Mouse (Mus musculus) MEL (cell line): ENCODE data around the gene Psen2. TPM values are rescaled to one million over a fixed set of nuclear protein-coding genes. Genes with fewer than 3 reads are reported as not detected.

Experiments
- DNase-seq: peaks from one replicate; pipeline ENCODE4 v3.0.0; 2011; ENCODE audit warnings: low read depth, low spot score
- H3K27ac ChIP-seq: 2 replicates; pipeline ENCODE4 v1.5.1; 2012; ENCODE audit warnings: low read depth, mild to moderate bottlenecking, control low read depth, low read length, moderate library complexity; ENCODE audit not compliant: control insufficient read depth
- H3K27me3 ChIP-seq, 2 experiments: fragments of 150-350 bp in 1 of 2; sonication (generic) in 1 of 2; 2 replicates each; pipeline ENCODE4 v1.6.1; 2012; ENCODE audit warnings: low read length in 2 of 2, mild to moderate bottlenecking in 2 of 2, improper control_type of control experiment in 1 of 2, moderate library complexity in 1 of 2; ENCODE audit not compliant: insufficient read depth in 2 of 2, control insufficient read depth in 1 of 2
- H3K36me3 ChIP-seq, 2 experiments: 2 replicates each; pipeline ENCODE4 v1.6.1; 2012 to 2014; ENCODE audit warnings: low read length in 2 of 2, improper control_type of control experiment in 1 of 2, inconsistent platforms in 1 of 2, mild to moderate bottlenecking in 1 of 2; ENCODE audit not compliant: insufficient read depth in 2 of 2, control insufficient read depth in 1 of 2
- H3K4me1 ChIP-seq, 2 experiments: fragments of 150-350 bp in 1 of 2; sonication (generic) in 1 of 2; 2 replicates each; pipeline ENCODE4 v1.6.1; 2012; ENCODE audit warnings: low read length in 2 of 2, improper control_type of control experiment in 1 of 2, mild to moderate bottlenecking in 1 of 2; ENCODE audit not compliant: insufficient read depth in 2 of 2, control insufficient read depth in 1 of 2
- H3K4me3 ChIP-seq, 2 experiments: fragments of 150-350 bp in 1 of 2; sonication (generic) in 1 of 2; 2 replicates each; pipeline ENCODE4 v1.5.1; 2012; ENCODE audit warnings: low read depth in 2 of 2, low read length in 2 of 2, mild to moderate bottlenecking in 2 of 2, moderate library complexity in 2 of 2, control low read depth in 1 of 2, improper control_type of control experiment in 1 of 2; ENCODE audit not compliant: control insufficient read depth in 1 of 2, insufficient read depth in 1 of 2
- H3K79me2 ChIP-seq: 2 replicates; pipeline ENCODE4 v1.6.1; 2012; ENCODE audit warnings: mild to moderate bottlenecking, low read length, moderate library complexity; ENCODE audit not compliant: control insufficient read depth, poor library complexity, insufficient read depth
- H3K9ac ChIP-seq: 2 replicates; pipeline ENCODE4 v1.6.1; 2012; ENCODE audit warnings: low read depth, mild to moderate bottlenecking, control low read depth, low read length, moderate library complexity; ENCODE audit not compliant: control insufficient read depth, poor library complexity, severe bottlenecking
- H3K9me3 ChIP-seq: fragments of 150-350 bp; sonication (generic); replicated peaks from 2 replicates; pipeline ENCODE4 v1.6.1; 2012; ENCODE audit warnings: mild to moderate bottlenecking, low read length, improper control_type of control experiment, moderate library complexity; ENCODE audit not compliant: insufficient read depth
- BHLHE40 ChIP-seq: IDR thresholded peaks from 2 replicates; pipeline ENCODE4 v1.6.1; 2012; ENCODE audit warnings: low read depth, mild to moderate bottlenecking, inconsistent platforms, low read length, improper control_type of control experiment, borderline replicate concordance
- CHD2 ChIP-seq: IDR thresholded peaks from 2 replicates; pipeline ENCODE4 v1.6.1; 2011; ENCODE audit warnings: low read length, improper control_type of control experiment
- CTCF ChIP-seq, 3 experiments: IDR thresholded peaks in 2 of 3; conservative IDR thresholded peaks in 1 of 3; 2 replicates each; pipeline ENCODE4 v1.5.1; 2011 to 2012; ENCODE audit warnings: low read length in 3 of 3, low read depth in 2 of 3, mild to moderate bottlenecking in 2 of 3, improper control_type of control experiment in 1 of 3, inconsistent platforms in 1 of 3, mixed read lengths in 1 of 3, moderate library complexity in 1 of 3; ENCODE audit not compliant: control insufficient read depth in 1 of 3, insufficient read depth in 1 of 3, poor library complexity in 1 of 3, severe bottlenecking in 1 of 3
- ELF1 ChIP-seq: IDR thresholded peaks from 2 replicates; pipeline ENCODE4 v1.6.1; 2014; ENCODE audit warnings: low read depth, mild to moderate bottlenecking, inconsistent platforms, low read length, improper control_type of control experiment, moderate library complexity
- ETS1 ChIP-seq: IDR thresholded peaks from 2 replicates; pipeline ENCODE4 v1.6.1; 2012; ENCODE audit warnings: low read depth, mild to moderate bottlenecking, inconsistent platforms, low read length, improper control_type of control experiment, moderate library complexity
- GABPA ChIP-seq: IDR thresholded peaks from 2 replicates; pipeline ENCODE4 v1.6.1; 2012; ENCODE audit warnings: low read depth, mild to moderate bottlenecking, inconsistent platforms, low read length, improper control_type of control experiment, moderate library complexity
- JUND ChIP-seq: IDR thresholded peaks from 2 replicates; pipeline ENCODE4 v1.6.1; 2011; ENCODE audit warnings: low read depth, mild to moderate bottlenecking, improper control_type of control experiment, low read length
- MXI1 ChIP-seq: IDR thresholded peaks from 2 replicates; pipeline ENCODE4 v1.6.1; 2011; ENCODE audit warnings: mild to moderate bottlenecking, low read depth, low read length, improper control_type of control experiment
- MYC ChIP-seq: IDR thresholded peaks from 2 replicates; pipeline ENCODE4 v1.6.1; 2011; ENCODE audit warnings: low read depth, mild to moderate bottlenecking, low read length, improper control_type of control experiment, moderate library complexity
- NELFE ChIP-seq: IDR thresholded peaks from 2 replicates; pipeline ENCODE4 v1.6.1; 2011; ENCODE audit warnings: low read depth, low read length, improper control_type of control experiment
- POLR2A ChIP-seq, 2 experiments: IDR thresholded peaks; 2 replicates each; pipeline ENCODE4 v1.6.1; 2011 to 2012; ENCODE audit warnings: low read length in 2 of 2, mild to moderate bottlenecking in 2 of 2, control low read depth in 1 of 2, improper control_type of control experiment in 1 of 2, low read depth in 1 of 2, moderate library complexity in 1 of 2; ENCODE audit not compliant: control insufficient read depth in 1 of 2, insufficient read depth in 1 of 2, poor library complexity in 1 of 2
- RAD21 ChIP-seq: IDR thresholded peaks from 2 replicates; pipeline ENCODE4 v1.6.1; 2011; ENCODE audit warnings: mild to moderate bottlenecking, low read depth, low read length, improper control_type of control experiment
- RCOR1 ChIP-seq: IDR thresholded peaks from 2 replicates; pipeline ENCODE4 v1.6.1; 2012; ENCODE audit warnings: low read depth, mild to moderate bottlenecking, inconsistent platforms, low read length, improper control_type of control experiment
- SIN3A ChIP-seq: IDR thresholded peaks from 2 replicates; pipeline ENCODE4 v1.6.1; 2012; ENCODE audit warnings: low read length, improper control_type of control experiment, inconsistent platforms
- TAL1 ChIP-seq: IDR thresholded peaks from 2 replicates; pipeline ENCODE4 v1.6.1; 2012; ENCODE audit warnings: mild to moderate bottlenecking, inconsistent platforms, low read length, moderate library complexity, mixed read lengths
- TBP ChIP-seq: IDR thresholded peaks from 2 replicates; pipeline ENCODE4 v1.8.0; 2011; ENCODE audit warnings: low read depth, low read length, improper control_type of control experiment
- UBTF ChIP-seq: IDR thresholded peaks from 2 replicates; pipeline ENCODE4 v1.6.1; 2012; ENCODE audit warnings: low read depth, mild to moderate bottlenecking, inconsistent platforms, low read length, improper control_type of control experiment, moderate library complexity, borderline replicate concordance; ENCODE audit not compliant: insufficient read depth
- USF1 ChIP-seq: IDR thresholded peaks from 2 replicates; pipeline ENCODE4 v1.6.1; 2014; ENCODE audit warnings: low read depth, mild to moderate bottlenecking, inconsistent platforms, low read length, improper control_type of control experiment, moderate library complexity
- USF2 ChIP-seq, 2 experiments: IDR thresholded peaks; 2 replicates each; pipeline ENCODE4 v1.6.1; 2011 to 2012; ENCODE audit warnings: improper control_type of control experiment in 2 of 2, low read length in 2 of 2, borderline replicate concordance in 1 of 2, inconsistent platforms in 1 of 2, low read depth in 1 of 2, mild to moderate bottlenecking in 1 of 2; ENCODE audit not compliant: insufficient read depth in 1 of 2
- ZC3H11A ChIP-seq: IDR thresholded peaks from 2 replicates; pipeline ENCODE4 v1.6.1; 2012; ENCODE audit warnings: low read depth, mild to moderate bottlenecking, inconsistent platforms, low read length, improper control_type of control experiment
- ZKSCAN1 ChIP-seq: IDR thresholded peaks from 2 replicates; pipeline ENCODE4 v1.6.1; 2012; ENCODE audit warnings: low read depth, mild to moderate bottlenecking, inconsistent platforms, low read length, improper control_type of control experiment, moderate library complexity
- ZMIZ1 ChIP-seq: IDR thresholded peaks from 2 replicates; pipeline ENCODE4 v1.6.1; 2012; ENCODE audit warnings: low read depth, mild to moderate bottlenecking, inconsistent platforms, low read length, improper control_type of control experiment, moderate library complexity
- ZNF384 ChIP-seq: IDR thresholded peaks from 2 replicates; pipeline ENCODE4 v1.6.1; 2012; ENCODE audit warnings: low read depth, mild to moderate bottlenecking, inconsistent platforms, low read length, improper control_type of control experiment
- polyA plus RNA-seq, 2 experiments: library from polyadenylated mRNA; stranded (reverse) in 1 of 2; unstranded in 1 of 2; fragments of >175 nt in 1 of 2; fragments of >200 nt in 1 of 2; gene quantifications; 2 replicates each; pipeline versions ENCODE4 v1.2.1 to v1.2.4; 2012; ENCODE audit warnings: low replicate concordance in 2 of 2, low read depth in 1 of 2; ENCODE audit not compliant: insufficient read length in 2 of 2, insufficient read depth in 1 of 2, missing spikeins in 1 of 2
- total RNA-seq: library from RNA; depleted of rRNA; stranded (reverse); fragments of 300-350 nt; gene quantifications from 2 replicates; pipeline ENCODE4 v1.2.3, GENCODE M21; 2012

Psen2 gene
- total and polyA plus RNA-seq, 3 experiments: 35.0 to 39.2 TPM; not detected in 1

- TF ChIP-seq TBP (0 out of 2 replicates have a peak, but pooled peaks have one; percentile 32), ZMIZ1 (peak; percentile 63; the same call in 1 of the 2 replicates), CTCF (IDR thresholded peaks at IDR 0.05 in 2 of 3, conservative IDR thresholded peaks at IDR 0.05 in 1 of 3; ENCODE audit: control insufficient read depth in 1 of 3, insufficient read depth in 1 of 3, low read depth in 2 of 3, low read length in 3 of 3, poor library complexity in 1 of 3, severe bottlenecking in 1 of 3) (no peak), ZC3H11A (no peak), NELFE (peak; percentile 64; the same call in 1 of the 2 replicates), USF1 (0 out of 2 replicates have a peak, but pooled peaks have one; percentile 7)
Measured at GRCm38 (mm10) chr1:180279648-180280047, 16.4 kb upstream of the Psen2 start (continued).

- Histone ChIP-seq H3K27me3 (no peaks in the 10 kb centered on the region), H3K79me2 (no peaks in the 10 kb centered on the region), H3K4me3 (no peak overlapping the region), H3K27ac (no peak overlapping the region), H3K9ac (no peak overlapping the region), H3K36me3 (peaks cover 0 to 5% of the 10 kb centered on the region in 2 experiments; a peak in 1 of 4 replicates)
- DNase-seq: no peak
- no peak for TF ChIP-seq JUND
- TF ChIP-seq USF2 (IDR thresholded peaks at IDR 0.05; ENCODE audit: borderline replicate concordance in 1 of 2, insufficient read depth in 1 of 2, low read depth in 1 of 2, low read length in 2 of 2): no peak
- TF ChIP-seq MXI1: no peak
- TF ChIP-seq SIN3A: no peak
- no peak for TF ChIP-seq BHLHE40
- TF ChIP-seq, all 39 proteins: peak for 0
- peaks cover 12% of the 10 kb centered on the region in 2 experiments for H3K4me1 ChIP-seq
- no peaks in the 10 kb centered on the region for H3K9me3 ChIP-seq
Measured at GRCm38 (mm10) chr1:180277563-180277962, 14.3 kb upstream of the Psen2 start.

GRCm38 (mm10) chr1:180274725-180275308 is 11.6 kb upstream of the Psen2 start:
- H3K27ac ChIP-seq: no peak overlapping the region
- H3K9me3 ChIP-seq: no peaks in the 10 kb centered on the region
- H3K79me2 ChIP-seq: no peaks in the 10 kb centered on the region
- H3K9ac ChIP-seq: no peak overlapping the region
- peaks cover 10 to 12% of the 10 kb centered on the region in 2 experiments for H3K4me1 ChIP-seq
- TF ChIP-seq JUND (no peak), CHD2 (no peak), MYC (no peak), ZNF384 (no peak), USF1 (no peak), GABPA (no peak), TAL1 (no peak), RCOR1 (no peak), ZKSCAN1 (no peak), ELF1 (no peak), ZMIZ1 (no peak), RAD21 (no peak), UBTF (no peak), MXI1 (no peak), POLR2A (IDR thresholded peaks at IDR 0.05; ENCODE audit: control insufficient read depth in 1 of 2, insufficient read depth in 1 of 2, low read depth in 1 of 2, low read length in 2 of 2, poor library complexity in 1 of 2) (no peak), USF2 (IDR thresholded peaks at IDR 0.05; ENCODE audit: borderline replicate concordance in 1 of 2, insufficient read depth in 1 of 2, low read depth in 1 of 2, low read length in 2 of 2) (no peak), ETS1 (no peak)
- DNase-seq: no peak
- H3K36me3 ChIP-seq: peaks cover 0 to 5% of the 10 kb centered on the region in 2 experiments; a peak in 1 of 4 replicates
- no peaks in the 10 kb centered on the region for H3K27me3 ChIP-seq
- H3K4me3 ChIP-seq: no peak overlapping the region
